Mouse (Mus musculus): ENCODE measurements around the gene Gm17304.

Gene Gm17304

DNA sequence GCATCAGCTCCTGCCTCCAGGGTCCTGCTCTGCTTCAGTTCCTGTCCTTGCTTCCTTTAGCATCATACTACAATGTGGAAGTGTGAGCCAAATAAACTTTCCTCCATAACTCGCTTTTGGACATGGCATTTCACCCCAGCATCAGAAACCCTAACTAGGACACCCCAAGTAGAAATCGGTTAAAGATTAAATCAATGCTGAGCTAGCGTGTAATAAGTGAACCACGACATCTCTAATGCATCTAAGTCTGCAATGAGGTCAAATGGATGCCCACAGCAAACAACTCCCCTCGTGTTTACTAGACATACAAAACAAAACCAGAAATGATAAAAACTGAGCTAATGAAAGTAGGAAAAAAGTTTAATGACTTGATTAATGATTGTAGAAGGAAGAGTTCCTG lies 4.5 kb upstream of the Gm17304 start:
- Histone ChIP-seq H3K36me3 (ENCODE audit: control insufficient read depth, insufficient read depth, low read length, poor library complexity, severe bottlenecking) (no peaks in the 10 kb centered on the region; the same call in 1 of the 2 replicates), H3K27me3 (ENCODE audit: control insufficient read depth, insufficient read depth, low read length, poor library complexity, severe bottlenecking) (no peaks in the 10 kb centered on the region)
- DNase-seq (ENCODE audit: low read depth, low spot score): no peak

GRCm38 (mm10) chr5:106605096-106605495 lies 3.8 kb upstream of the Gm17304 start:
- Histone ChIP-seq H3K27me3 (ENCODE audit: control insufficient read depth, insufficient read depth, low read length, poor library complexity, severe bottlenecking) (no peaks in the 10 kb centered on the region), H3K36me3 (ENCODE audit: control insufficient read depth, insufficient read depth, low read length, poor library complexity, severe bottlenecking) (no peaks in the 10 kb centered on the region; the same call in 1 of the 2 replicates)
- no peak for DNase-seq (ENCODE audit: low read depth, low spot score)

GRCm38 (mm10) chr5:106607081-106607480 lies 1.8 kb upstream of the Gm17304 start:
- Histone ChIP-seq H3K27me3 (ENCODE audit: control insufficient read depth, insufficient read depth, low read length, poor library complexity, severe bottlenecking) (no peaks in the 10 kb centered on the region), H3K36me3 (ENCODE audit: control insufficient read depth, insufficient read depth, low read length, poor library complexity, severe bottlenecking) (no peaks in the 10 kb centered on the region)
- DNase-seq (ENCODE audit: low read depth, low spot score): no peak

GRCm38 (mm10) chr5:106612151-106612550 lies 3.3 kb downstream of the Gm17304 start:
- Histone ChIP-seq H3K36me3 (ENCODE audit: control insufficient read depth, insufficient read depth, low read length, poor library complexity, severe bottlenecking) (no peaks in the 10 kb centered on the region), H3K27me3 (ENCODE audit: control insufficient read depth, insufficient read depth, low read length, poor library complexity, severe bottlenecking) (no peaks in the 10 kb centered on the region)
- DNase-seq (ENCODE audit: low read depth, low spot score): no peak

DNA sequence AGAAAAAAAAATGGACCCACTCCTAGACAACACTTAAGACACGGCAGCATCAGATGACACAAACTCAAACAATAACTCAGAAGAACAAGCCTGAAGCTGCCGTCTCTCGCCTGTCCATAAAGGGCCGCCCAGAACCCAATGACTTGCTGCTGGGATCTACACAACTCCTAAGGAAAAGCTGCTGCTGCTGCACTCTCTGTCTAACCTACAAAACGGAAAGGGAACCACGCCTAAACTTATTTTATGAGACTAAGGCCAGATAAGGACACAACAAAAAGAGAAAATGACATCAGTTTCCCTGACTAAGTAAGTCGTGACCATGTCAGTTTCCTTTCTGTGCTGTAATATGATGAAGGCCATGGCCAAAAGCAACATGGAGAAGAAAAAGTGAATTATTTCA lies 5.7 kb downstream of the Gm17304 start:
- Histone ChIP-seq H3K27me3 (ENCODE audit: control insufficient read depth, insufficient read depth, low read length, poor library complexity, severe bottlenecking) (no peaks in the 10 kb centered on the region), H3K36me3 (ENCODE audit: control insufficient read depth, insufficient read depth, low read length, poor library complexity, severe bottlenecking) (0 out of 2 replicates have a peak, but pooled peaks cover 4% of the 10 kb centered on the region)
- no peak for DNase-seq (ENCODE audit: low read depth, low spot score)

- H3K36me3 ChIP-seq (ENCODE audit: control insufficient read depth, insufficient read depth, low read length, poor library complexity, severe bottlenecking): 0 out of 2 replicates have a peak, but pooled peaks cover 4% of the 10 kb centered on the region
- H3K27me3 ChIP-seq (ENCODE audit: control insufficient read depth, insufficient read depth, low read length, poor library complexity, severe bottlenecking): no peaks in the 10 kb centered on the region
- DNase-seq (ENCODE audit: low read depth, low spot score): no peak
Observed at GRCm38 (mm10) chr5:106615006-106615405, 6.1 kb downstream of the Gm17304 start.

GRCm38 (mm10) chr5:106620446-106620845 lies 11.5 kb downstream of the Gm17304 start:
- no peak for DNase-seq (ENCODE audit: low read depth, low spot score)
- Histone ChIP-seq H3K27me3 (ENCODE audit: control insufficient read depth, insufficient read depth, low read length, poor library complexity, severe bottlenecking) (no peaks in the 10 kb centered on the region), H3K36me3 (ENCODE audit: control insufficient read depth, insufficient read depth, low read length, poor library complexity, severe bottlenecking) (0 out of 2 replicates have a peak, but pooled peaks cover 4% of the 10 kb centered on the region)

GRCm38 (mm10) chr5:106622193-106622592 lies 13.3 kb downstream of the Gm17304 start:
- H3K36me3 ChIP-seq (ENCODE audit: control insufficient read depth, insufficient read depth, low read length, poor library complexity, severe bottlenecking): 0 out of 2 replicates have a peak, but pooled peaks cover 4% of the 10 kb centered on the region
- H3K27me3 ChIP-seq (ENCODE audit: control insufficient read depth, insufficient read depth, low read length, poor library complexity, severe bottlenecking): no peaks in the 10 kb centered on the region
- DNase-seq (ENCODE audit: low read depth, low spot score): no peak

GRCm38 (mm10) chr5:106623337-106623736 lies 14.4 kb downstream of the Gm17304 start:
- Histone ChIP-seq H3K36me3 (ENCODE audit: control insufficient read depth, insufficient read depth, low read length, poor library complexity, severe bottlenecking) (peaks cover 3% of the 10 kb centered on the region; the same call in 1 of the 2 replicates), H3K27me3 (ENCODE audit: control insufficient read depth, insufficient read depth, low read length, poor library complexity, severe bottlenecking) (no peaks in the 10 kb centered on the region)
- DNase-seq (ENCODE audit: low read depth, low spot score): no peak

- H3K36me3 ChIP-seq (ENCODE audit: control insufficient read depth, insufficient read depth, low read length, poor library complexity, severe bottlenecking): no peaks in the 10 kb centered on the region; the same call in 1 of the 2 replicates
- H3K27me3 ChIP-seq (ENCODE audit: control insufficient read depth, insufficient read depth, low read length, poor library complexity, severe bottlenecking): no peaks in the 10 kb centered on the region
- DNase-seq (ENCODE audit: low read depth, low spot score): no peak
Observed at GRCm38 (mm10) chr5:106628369-106629149, 19.7 kb downstream of the Gm17304 start.

DNA sequence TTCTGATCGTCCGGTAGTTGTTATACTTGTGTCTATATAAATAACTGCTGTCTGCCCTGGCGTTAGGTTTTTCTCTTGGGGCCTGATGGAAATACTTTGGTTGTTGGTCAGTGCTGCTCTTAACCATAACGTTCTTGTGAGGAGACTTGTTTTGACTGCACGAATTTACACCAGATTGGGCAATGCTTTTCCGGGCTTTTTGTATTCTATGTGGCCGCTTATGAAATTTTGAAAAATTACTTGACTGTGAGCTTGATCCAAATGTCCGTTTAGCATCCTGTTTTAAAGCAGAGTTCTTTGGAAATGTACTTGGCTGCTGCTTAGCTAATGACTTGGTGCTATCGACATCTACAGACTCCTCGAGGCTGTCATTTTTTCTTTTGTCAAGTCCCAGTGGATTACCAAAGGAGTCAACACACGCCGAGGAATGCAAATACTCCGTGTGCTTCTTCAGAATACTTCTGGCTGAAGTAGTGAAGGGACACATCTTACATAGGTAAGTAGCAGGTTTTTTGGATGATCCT lies 27.6 kb downstream of the Gm17304 start:
- peaks cover 19% of the 10 kb centered on the region for H3K36me3 ChIP-seq (ENCODE audit: control insufficient read depth, insufficient read depth, low read length, poor library complexity, severe bottlenecking)
- DNase-seq (ENCODE audit: low read depth, low spot score): no peak
- no peaks in the 10 kb centered on the region; the same call in 1 of the 2 replicates for H3K27me3 ChIP-seq (ENCODE audit: control insufficient read depth, insufficient read depth, low read length, poor library complexity, severe bottlenecking)

DNA sequence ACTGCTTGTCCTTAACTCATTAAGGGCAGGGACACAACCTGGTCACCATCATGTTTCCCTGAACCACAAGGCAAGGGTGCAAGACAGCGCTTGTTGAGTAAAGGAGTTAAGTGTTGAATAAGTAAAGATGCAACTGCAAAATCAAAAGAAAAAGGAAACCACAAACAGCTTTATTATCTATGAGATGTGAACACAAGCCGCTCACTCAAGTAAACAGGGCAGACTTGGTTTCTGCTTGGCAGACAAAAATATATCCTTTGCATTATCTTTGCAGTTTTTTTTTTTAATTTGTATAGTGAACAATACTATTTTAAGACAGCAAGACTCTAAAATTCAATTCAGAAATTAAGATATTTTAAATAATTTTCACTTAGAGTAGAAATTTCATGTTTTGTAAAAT lies 30.7 kb downstream of the Gm17304 start:
- H3K27me3 ChIP-seq (ENCODE audit: control insufficient read depth, insufficient read depth, low read length, poor library complexity, severe bottlenecking): no peaks in the 10 kb centered on the region; the same call in 1 of the 2 replicates
- H3K36me3 ChIP-seq (ENCODE audit: control insufficient read depth, insufficient read depth, low read length, poor library complexity, severe bottlenecking): peaks cover 19% of the 10 kb centered on the region
- no peak for DNase-seq (ENCODE audit: low read depth, low spot score)

- DNase-seq (ENCODE audit: low read depth, low spot score): no peak
- peaks cover 16% of the 10 kb centered on the region for H3K36me3 ChIP-seq (ENCODE audit: control insufficient read depth, insufficient read depth, low read length, poor library complexity, severe bottlenecking)
- no peaks in the 10 kb centered on the region; the same call in 1 of the 2 replicates for H3K27me3 ChIP-seq (ENCODE audit: control insufficient read depth, insufficient read depth, low read length, poor library complexity, severe bottlenecking)
Observed at GRCm38 (mm10) chr5:106640235-106640809, 31.4 kb downstream of the Gm17304 start.

DNA sequence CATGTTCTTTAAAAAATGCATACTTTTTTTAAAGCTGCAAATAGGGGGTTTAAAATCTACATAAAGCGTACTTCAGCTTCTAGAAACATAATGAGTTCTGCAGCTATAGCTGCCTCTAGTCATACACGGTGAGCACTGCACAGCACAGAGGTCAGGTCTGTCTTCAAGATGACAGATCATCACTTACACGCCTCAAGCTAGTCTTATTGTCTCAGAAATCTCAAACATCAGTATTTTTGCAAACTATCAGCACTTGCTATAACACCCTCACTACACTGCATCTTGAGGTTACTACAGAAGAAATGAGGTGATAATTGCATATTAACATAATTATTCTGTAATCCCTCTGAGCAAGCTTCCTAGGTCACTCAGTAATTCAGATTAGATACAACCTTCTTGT lies 33.0 kb downstream of the Gm17304 start:
- Histone ChIP-seq H3K36me3 (ENCODE audit: control insufficient read depth, insufficient read depth, low read length, poor library complexity, severe bottlenecking) (peaks cover 6% of the 10 kb centered on the region), H3K27me3 (ENCODE audit: control insufficient read depth, insufficient read depth, low read length, poor library complexity, severe bottlenecking) (no peaks in the 10 kb centered on the region; the same call in 1 of the 2 replicates)
- no peak for DNase-seq (ENCODE audit: low read depth, low spot score)

DNA sequence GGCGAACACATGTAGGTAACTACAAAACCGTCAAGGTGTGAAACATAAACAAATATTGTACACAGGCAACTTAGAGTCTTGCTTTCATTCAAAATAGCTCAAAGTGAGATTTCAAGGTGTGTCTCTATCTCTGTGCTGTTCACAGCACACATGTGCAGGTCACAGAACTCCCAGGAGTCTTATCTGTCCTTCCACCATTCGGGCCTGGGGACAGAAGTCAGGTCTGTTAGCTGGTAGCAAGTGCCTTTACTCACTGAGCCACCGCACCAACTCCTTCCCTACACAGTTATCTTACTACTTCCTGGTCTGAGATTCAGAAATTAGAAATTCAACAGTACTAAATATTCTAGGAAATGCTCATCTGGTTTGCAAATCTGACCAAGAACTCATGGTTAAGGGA lies 34.5 kb downstream of the Gm17304 start:
- no peak for DNase-seq (ENCODE audit: low read depth, low spot score)
- Histone ChIP-seq H3K27me3 (ENCODE audit: control insufficient read depth, insufficient read depth, low read length, poor library complexity, severe bottlenecking) (no peaks in the 10 kb centered on the region), H3K36me3 (ENCODE audit: control insufficient read depth, insufficient read depth, low read length, poor library complexity, severe bottlenecking) (peaks cover 1% of the 10 kb centered on the region; the same call in 1 of the 2 replicates)

Data from splenic B cell, adult 2 months (primary cell).